Mouse (Mus musculus): ENCODE data around the gene Pabpc1l.

Gene Pabpc1l

GRCm38 (mm10) chr2:164084342-164084700 is 59.1 kb downstream of the Pabpc1l start:
- no peak for DNase-seq (ENCODE audit: low spot score)

DNA sequence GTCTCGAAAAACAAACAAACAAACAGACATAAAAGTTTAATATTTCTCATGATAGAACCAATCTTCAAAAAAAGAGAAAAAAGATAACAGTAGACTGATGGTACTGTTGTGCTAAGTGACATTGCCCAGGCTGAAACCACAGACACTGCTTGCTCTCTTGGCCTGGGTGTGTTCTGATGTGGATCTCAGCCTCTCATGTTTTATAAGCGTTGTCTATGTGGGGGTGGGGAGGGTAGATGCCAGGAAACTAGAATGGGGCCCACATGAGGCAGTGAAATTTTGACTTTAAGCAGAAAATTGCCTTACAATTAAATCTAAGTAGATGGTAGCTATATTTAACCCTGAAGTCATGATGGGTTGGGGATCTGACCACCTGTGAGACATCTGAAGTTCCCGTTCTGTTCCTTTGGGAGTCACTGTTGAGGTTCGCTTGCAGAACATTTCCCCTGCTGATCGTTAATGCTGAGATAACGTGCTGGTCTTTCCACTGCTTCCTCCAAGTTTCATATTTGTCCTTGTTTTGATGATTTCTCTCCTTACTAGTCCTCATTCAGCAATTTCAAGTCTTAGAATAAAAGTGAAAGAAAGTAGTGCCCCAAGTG is 62.3 kb downstream of the Pabpc1l start:
- DNase-seq (ENCODE audit: low spot score): no peak

GRCm38 (mm10) chr2:164089508-164089907 is 64.3 kb downstream of the Pabpc1l start:
- no peak for DNase-seq (ENCODE audit: low spot score)

DNA sequence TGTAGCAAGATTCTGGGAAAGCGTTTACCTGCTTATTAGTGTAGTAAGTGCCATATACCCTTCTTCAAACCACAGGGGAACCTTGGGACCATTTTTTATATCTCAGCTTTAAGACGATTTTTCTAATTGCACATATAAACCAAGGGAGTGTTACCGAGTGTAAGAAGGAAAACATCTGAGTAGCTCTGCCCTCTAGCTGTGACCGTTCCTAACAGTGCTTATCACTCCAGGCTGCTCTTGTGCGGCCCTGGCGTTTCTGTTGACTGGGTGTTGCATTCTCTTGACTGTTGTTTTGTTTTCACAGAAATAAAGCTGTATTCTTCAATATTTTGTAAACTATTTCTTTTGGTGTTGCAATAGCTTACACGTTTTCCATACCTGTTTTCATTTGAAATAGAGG is 68.9 kb downstream of the Pabpc1l start:
- DNase-seq (ENCODE audit: low spot score): no peak

DNA sequence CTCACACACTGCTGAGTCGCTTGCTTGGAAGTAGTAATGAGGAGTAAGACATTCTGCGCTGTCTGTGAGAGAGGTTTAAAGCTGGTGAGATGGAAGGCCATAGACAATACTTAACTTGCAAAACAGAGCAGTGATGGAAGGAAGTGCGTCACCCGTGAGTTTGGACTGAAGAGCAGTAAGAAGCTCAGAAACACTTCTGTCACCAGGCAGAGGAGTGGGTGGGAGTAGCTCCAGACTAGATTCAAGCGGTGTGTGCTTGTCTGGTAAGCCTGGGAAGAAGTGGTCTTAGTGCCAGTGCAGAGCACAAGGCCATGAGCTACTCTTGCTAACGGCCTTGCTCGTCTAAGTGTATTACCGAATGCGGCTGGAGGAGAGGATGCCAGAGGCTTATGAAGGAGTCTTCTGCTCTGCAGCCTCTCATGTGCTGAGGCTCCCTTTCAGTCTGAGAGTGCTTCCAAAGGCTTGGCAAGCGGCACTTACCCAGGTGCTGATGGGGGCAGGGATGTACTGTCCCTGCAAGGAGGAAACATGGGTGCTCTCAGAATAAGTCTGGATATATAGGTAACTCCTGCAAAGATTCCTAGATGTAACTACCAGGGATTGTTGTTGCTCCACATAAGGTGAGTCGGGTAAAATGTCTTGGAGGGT is 73.5 kb downstream of the Pabpc1l start:
- DNase-seq (ENCODE audit: low spot score): no peak
